Mouse (Mus musculus) gonadal fat pad, adult 2 months (tissue): ENCODE data around the gene Mrpl27. TPM values are rescaled to one million over a fixed set of nuclear protein-coding genes. Genes with fewer than 3 reads are reported as not detected.
"Not testable (repeated sequence)": the region's sequence is repeated elsewhere in the genome, so short reads cannot be mapped to it uniquely, and the experiment has no call there.

Experiments used
- DNase-seq: peaks from one replicate; pipeline ENCODE4 v3.0.0-alpha.2; 2012; ENCODE audit warnings: low read depth
- polyA plus RNA-seq: library from polyadenylated mRNA; depleted of rRNA; stranded (reverse); fragments of >200 nt; gene quantifications from 2 replicates; pipeline ENCODE4 v1.2.3, GENCODE M21; 2012; rRNA removed

Mrpl27 gene
- polyA plus RNA-seq, result 58.3 and 73.0 TPM in 2 replicates

GRCm38 (mm10) chr11:94653663-94654436, at the start of gene Mrpl27, which contains the start of gene Eme1:
Mrpl27 (plus strand) TSS chr11:94653767.
Eme1 (minus strand) TSS chr11:94653964.
- DNase-seq, result no peak

- DNase-seq, result no peak
Measured at GRCm38 (mm10) chr11:94610744-94611740, 42.5 kb upstream of the Mrpl27 start.

- DNase-seq, result no peak
Measured at GRCm38 (mm10) chr11:94614603-94615002, 39.0 kb upstream of the Mrpl27 start.

GRCm38 (mm10) chr11:94615494-94615893, 38.1 kb upstream of the Mrpl27 start:
- DNase-seq, result peak; percentile 83

GRCm38 (mm10) chr11:94617646-94618045, 35.9 kb upstream of the Mrpl27 start:
- DNase-seq, result no peak

GRCm38 (mm10) chr11:94620766-94621457, 32.7 kb upstream of the Mrpl27 start:
- DNase-seq, result no peak

- DNase-seq, result no peak
Measured at GRCm38 (mm10) chr11:94621458-94621852, 32.1 kb upstream of the Mrpl27 start.

GRCm38 (mm10) chr11:94622162-94622561, 31.4 kb upstream of the Mrpl27 start:
- DNase-seq, result no peak

- DNase-seq, result no peak
Measured at GRCm38 (mm10) chr11:94629199-94629883, 24.2 kb upstream of the Mrpl27 start, which contains the start of gene Lrrc59. Lrrc59 (plus strand) TSS chr11:94629767.

GRCm38 (mm10) chr11:94629884-94630198, 23.7 kb upstream of the Mrpl27 start:
- DNase-seq, result no peak

GRCm38 (mm10) chr11:94630199-94631011, 23.2 kb upstream of the Mrpl27 start:
- peak; percentile 66 for DNase-seq

- DNase-seq, result no peak
Measured at GRCm38 (mm10) chr11:94631969-94632368, 21.6 kb upstream of the Mrpl27 start.

GRCm38 (mm10) chr11:94632988-94633387, 20.6 kb upstream of the Mrpl27 start:
- no peak for DNase-seq

- DNase-seq, result no peak
Measured at GRCm38 (mm10) chr11:94634431-94634830, 19.1 kb upstream of the Mrpl27 start.

- no peak for DNase-seq
Measured at GRCm38 (mm10) chr11:94644461-94645219, 8.9 kb upstream of the Mrpl27 start.

GRCm38 (mm10) chr11:94646457-94646856, 7.1 kb upstream of the Mrpl27 start:
- DNase-seq, result no peak

GRCm38 (mm10) chr11:94651241-94651640, 2.3 kb upstream of the Mrpl27 start:
- not testable (repeated sequence) for DNase-seq

- no peak for DNase-seq
Measured at GRCm38 (mm10) chr11:94652973-94653372, 594 bp upstream of the Mrpl27 start.

GRCm38 (mm10) chr11:94661344-94661743, 7.8 kb downstream of the Mrpl27 start:
- no peak for DNase-seq

GRCm38 (mm10) chr11:94665281-94665680, 11.7 kb downstream of the Mrpl27 start:
- no peak for DNase-seq
